Mouse (Mus musculus): ENCODE data around the gene Zfp575. TPM values are rescaled to one million over a fixed set of nuclear protein-coding genes. Genes with fewer than 3 reads are reported as not detected.
A peak's percentile ranks its signal among the peaks of the same experiment; 100 is the strongest.

The Zfp575 gene
- polyA plus RNA-seq, 1 experiment from 2014 or later: 10.3 TPM

GRCm38 (mm10) chr7:24561450-24561849 lies 26.0 kb downstream of the Zfp575 start:
- DNase-seq (ENCODE audit: low spot score): no peak
- no peak overlapping the region for H3K4me2 ChIP-seq (replicated peaks)
- H3K9me3 ChIP-seq (ENCODE audit: control insufficient read depth, low read length): no peaks in the 10 kb centered on the region
- 91% methylated on average over 4 of the region's 4 CpGs for whole genome bisulfite sequencing
- ATAC-seq (ENCODE audit: low FRiP score): no peak
- no peak overlapping the region for H3K9ac ChIP-seq
- no peaks in the 10 kb centered on the region for H3K4me1 ChIP-seq (replicated peaks; ENCODE audit: control insufficient read depth, insufficient read depth, low read length)
- H3K27ac ChIP-seq: no peak overlapping the region
- H3K4me3 ChIP-seq (replicated peaks; ENCODE audit: low read length): no peak overlapping the region
- H3K36me3 ChIP-seq (replicated peaks; ENCODE audit: control insufficient read depth, insufficient read depth): peaks cover 35% of the 10 kb centered on the region
- H3K27me3 ChIP-seq (ENCODE audit: control insufficient read depth, insufficient read depth, low read length): no peaks in the 10 kb centered on the region

- Histone ChIP-seq H3K27me3 (ENCODE audit: control insufficient read depth, insufficient read depth, low read length) (no peaks in the 10 kb centered on the region), H3K9me3 (ENCODE audit: control insufficient read depth, low read length) (no peaks in the 10 kb centered on the region), H3K9ac (no peak overlapping the region), H3K4me1 (replicated peaks; ENCODE audit: control insufficient read depth, insufficient read depth, low read length) (no peaks in the 10 kb centered on the region), H3K4me3 (replicated peaks; ENCODE audit: low read length) (no peak overlapping the region), H3K4me2 (replicated peaks) (no peak overlapping the region), H3K36me3 (replicated peaks; ENCODE audit: control insufficient read depth, insufficient read depth) (peaks cover 30% of the 10 kb centered on the region), H3K27ac (no peak overlapping the region)
- ATAC-seq (ENCODE audit: low FRiP score) (no peak), DNase-seq (ENCODE audit: low spot score) (no peak)
- 93% methylated on average over 10 of the region's 10 CpGs for WGBS
Observed at GRCm38 (mm10) chr7:24555786-24556185, 31.7 kb downstream of the Zfp575 start.

GRCm38 (mm10) chr7:24551985-24552759 lies 35.3 kb downstream of the Zfp575 start:
- no peak for DNase-seq (ENCODE audit: low spot score)
- no peaks in the 10 kb centered on the region for H3K9me3 ChIP-seq (ENCODE audit: control insufficient read depth, low read length)
- H3K4me2 ChIP-seq (replicated peaks): no peak overlapping the region
- no peaks in the 10 kb centered on the region; the same call in 1 of the 2 replicates for H3K4me1 ChIP-seq (replicated peaks; ENCODE audit: control insufficient read depth, insufficient read depth, low read length)
- H3K9ac ChIP-seq: no peak overlapping the region
- no peaks in the 10 kb centered on the region for H3K27me3 ChIP-seq (ENCODE audit: control insufficient read depth, insufficient read depth, low read length)
- no peak for ATAC-seq (ENCODE audit: low FRiP score)
- WGBS: 90% methylated on average over 12 of the region's 12 CpGs
- H3K36me3 ChIP-seq (replicated peaks; ENCODE audit: control insufficient read depth, insufficient read depth): peaks cover 37% of the 10 kb centered on the region
- no peak overlapping the region for H3K4me3 ChIP-seq (replicated peaks; ENCODE audit: low read length)
- no peak overlapping the region for H3K27ac ChIP-seq

- WGBS: 37% methylated on average over 13 of the region's 13 CpGs
- H3K4me2 ChIP-seq (replicated peaks): peak overlapping the region; percentile 58
- DNase-seq (ENCODE audit: low spot score): no peak
- H3K27me3 ChIP-seq (ENCODE audit: control insufficient read depth, insufficient read depth, low read length): no peaks in the 10 kb centered on the region
- peaks cover 28% of the 10 kb centered on the region for H3K36me3 ChIP-seq (replicated peaks; ENCODE audit: control insufficient read depth, insufficient read depth)
- no peak overlapping the region for H3K27ac ChIP-seq
- peak overlapping the region; percentile 60 for H3K9ac ChIP-seq
- H3K9me3 ChIP-seq (ENCODE audit: control insufficient read depth, low read length): no peaks in the 10 kb centered on the region
- H3K4me1 ChIP-seq (replicated peaks; ENCODE audit: control insufficient read depth, insufficient read depth, low read length): peaks cover 5% of the 10 kb centered on the region
- peak overlapping the region; percentile 49 for H3K4me3 ChIP-seq (replicated peaks; ENCODE audit: low read length)
- ATAC-seq (ENCODE audit: low FRiP score): no peak
Observed at GRCm38 (mm10) chr7:24547534-24548036, 39.9 kb downstream of the Zfp575 start.

GRCm38 (mm10) chr7:24546634-24547389 lies 40.6 kb downstream of the Zfp575 start:
- ATAC-seq (ENCODE audit: low FRiP score) (peak; percentile 98), DNase-seq (ENCODE audit: low spot score) (peak; percentile 99)
- Histone ChIP-seq H3K9me3 (ENCODE audit: control insufficient read depth, low read length) (no peaks in the 10 kb centered on the region), H3K4me3 (replicated peaks; ENCODE audit: low read length) (peak overlapping the region; percentile 49), H3K4me2 (replicated peaks) (peak overlapping the region; percentile 58), H3K9ac (peak overlapping the region; percentile 60), H3K27me3 (ENCODE audit: control insufficient read depth, insufficient read depth, low read length) (no peaks in the 10 kb centered on the region), H3K27ac (peak overlapping the region; percentile 47; the same call in 1 of the 2 replicates), H3K36me3 (replicated peaks; ENCODE audit: control insufficient read depth, insufficient read depth) (peaks cover 22% of the 10 kb centered on the region; the same call in 1 of the 2 replicates), H3K4me1 (replicated peaks; ENCODE audit: control insufficient read depth, insufficient read depth, low read length) (peaks cover 5% of the 10 kb centered on the region)
- under 1% methylated on average over 57 of the region's 57 CpGs for WGBS

GRCm38 (mm10) chr7:24546068-24546614 lies 41.3 kb downstream of the Zfp575 start, which contains the start of the genes Pinlyp and Xrcc1:
TSS of gene Pinlyp (minus strand) at chr7:24546118.
TSS of gene Xrcc1 (plus strand) at chr7:24546289.
- Histone ChIP-seq H3K27me3 (ENCODE audit: control insufficient read depth, insufficient read depth, low read length) (no peaks in the 10 kb centered on the region), H3K4me2 (replicated peaks) (peak within 1 kb of the TSS; percentile 58)
- ATAC-seq (ENCODE audit: low FRiP score): no peak

GRCm38 (mm10) chr7:24544506-24544905 lies 42.9 kb downstream of the Zfp575 start:
- no peak overlapping the region for H3K9ac ChIP-seq
- H3K4me1 ChIP-seq (replicated peaks; ENCODE audit: control insufficient read depth, insufficient read depth, low read length): peaks cover 5% of the 10 kb centered on the region
- H3K27ac ChIP-seq: no peak overlapping the region
- no peak overlapping the region for H3K4me3 ChIP-seq (replicated peaks; ENCODE audit: low read length)
- no peak overlapping the region for H3K4me2 ChIP-seq (replicated peaks)
- no peaks in the 10 kb centered on the region for H3K9me3 ChIP-seq (ENCODE audit: control insufficient read depth, low read length)
- DNase-seq (ENCODE audit: low spot score) (no peak), ATAC-seq (ENCODE audit: low FRiP score) (no peak)
- WGBS: 91% methylated on average over 2 of the region's 2 CpGs
- peaks cover 10% of the 10 kb centered on the region; the same call in 1 of the 2 replicates for H3K36me3 ChIP-seq (replicated peaks; ENCODE audit: control insufficient read depth, insufficient read depth)
- H3K27me3 ChIP-seq (ENCODE audit: control insufficient read depth, insufficient read depth, low read length): no peaks in the 10 kb centered on the region

More at GRCm38 (mm10) chr7:24546068-24546614, 41.3 kb downstream of the Zfp575 start, which contains the start of the genes Pinlyp and Xrcc1:
- peak within 1 kb of the TSS; percentile 60 for H3K9ac ChIP-seq
- H3K4me3 ChIP-seq (replicated peaks; ENCODE audit: low read length): peak within 1 kb of the TSS; percentile 49
- H3K9me3 ChIP-seq (ENCODE audit: control insufficient read depth, low read length): no peaks in the 10 kb centered on the region
- H3K36me3 ChIP-seq (replicated peaks; ENCODE audit: control insufficient read depth, insufficient read depth): peaks cover 15% of the 10 kb centered on the region; the same call in 1 of the 2 replicates
- H3K27ac ChIP-seq: peak within 1 kb of the TSS; percentile 47; the same call in 1 of the 2 replicates
- 36% methylated on average over 13 of the region's 13 CpGs for WGBS
- H3K4me1 ChIP-seq (replicated peaks; ENCODE audit: control insufficient read depth, insufficient read depth, low read length): peaks cover 5% of the 10 kb centered on the region
- DNase-seq (ENCODE audit: low spot score): no peak

GRCm38 (mm10) chr7:24539686-24540085 lies 47.8 kb downstream of the Zfp575 start:
- no peak for ATAC-seq (ENCODE audit: low FRiP score)
- Histone ChIP-seq H3K4me1 (replicated peaks; ENCODE audit: control insufficient read depth, insufficient read depth, low read length) (no peaks in the 10 kb centered on the region), H3K4me2 (replicated peaks) (no peak overlapping the region), H3K9ac (no peak overlapping the region), H3K27me3 (ENCODE audit: control insufficient read depth, insufficient read depth, low read length) (no peaks in the 10 kb centered on the region), H3K27ac (no peak overlapping the region), H3K9me3 (ENCODE audit: control insufficient read depth, low read length) (no peaks in the 10 kb centered on the region), H3K4me3 (replicated peaks; ENCODE audit: low read length) (no peak overlapping the region), H3K36me3 (replicated peaks; ENCODE audit: control insufficient read depth, insufficient read depth) (peaks cover 20% of the 10 kb centered on the region)
- 98% methylated on average over 4 of the region's 4 CpGs for WGBS
- DNase-seq (ENCODE audit: low spot score): no peak

GRCm38 (mm10) chr7:24538701-24539100 lies 48.7 kb downstream of the Zfp575 start:
- Histone ChIP-seq H3K9ac (no peak overlapping the region), H3K27me3 (ENCODE audit: control insufficient read depth, insufficient read depth, low read length) (no peaks in the 10 kb centered on the region), H3K27ac (no peak overlapping the region), H3K4me1 (replicated peaks; ENCODE audit: control insufficient read depth, insufficient read depth, low read length) (peaks cover 6% of the 10 kb centered on the region; the same call in 1 of the 2 replicates), H3K9me3 (ENCODE audit: control insufficient read depth, low read length) (no peaks in the 10 kb centered on the region), H3K36me3 (replicated peaks; ENCODE audit: control insufficient read depth, insufficient read depth) (peaks cover 30% of the 10 kb centered on the region), H3K4me2 (replicated peaks) (no peak overlapping the region), H3K4me3 (replicated peaks; ENCODE audit: low read length) (no peak overlapping the region)
- DNase-seq (ENCODE audit: low spot score) (no peak), ATAC-seq (ENCODE audit: low FRiP score) (no peak)
- 75% methylated on average over 5 of the region's 5 CpGs for WGBS

All from hindbrain, embryonic 14.5 days (tissue).